Comparison of ENCODE assay signal across 10 mouse cellular contexts in the genomic region with DNA sequence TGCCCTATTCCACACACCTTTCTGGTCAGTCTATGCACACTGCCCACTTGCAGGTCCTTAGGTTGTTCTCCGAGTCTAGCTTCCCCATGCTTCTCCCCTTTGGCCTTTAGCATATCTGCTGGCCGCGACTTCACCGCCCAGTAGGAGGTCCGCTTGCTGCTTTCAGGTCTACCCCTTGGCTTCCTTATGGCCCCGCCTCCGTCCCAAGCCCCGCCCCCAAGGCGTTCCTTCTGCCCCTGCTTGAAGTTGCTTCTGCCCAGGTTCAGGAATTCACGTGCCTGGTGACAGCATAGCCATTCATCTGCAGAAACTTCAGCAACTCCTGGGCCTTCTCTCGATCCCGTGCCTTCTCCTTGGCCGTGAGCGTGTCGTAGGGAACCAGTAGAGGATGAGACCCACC. TPM values are rescaled to one million over a fixed set of nuclear protein-coding genes. Genes with fewer than 3 reads are reported as not detected.
A peak's percentile ranks its signal among the peaks of the same experiment; 100 is the strongest.
DNase-seq lines count a peak whose midpoint lies in the region; ATAC-seq and TF ChIP-seq lines count a peak whose summit lies in the region.
"Had no signal": no experiment of that assay in that cellular context is flagged by ENCODE, and none has a peak within 500 bp of the region (broad histone marks: within the 10 kb centered on the region; RNA-seq: fewer than 3 reads in every experiment).

No protein-coding gene starts in this region.

- 7% methylated on average over 15 of the region's 15 CpGs for WGBS in lung, embryonic 16.5 days

- no peaks in the 10 kb centered on the region; the same call in 1 of the 2 replicates for H3K4me1 ChIP-seq in lung, embryonic 16.5 days (replicated peaks; ENCODE audit: control insufficient read depth, insufficient read depth, low read length)

- DNase-seq in gastrocnemius, adult 2 months, result peak; percentile 62
- DNase-seq in gastrocnemius, postnatal 36 days, result no peak
- DNase-seq in ES-CJ7 (ENCODE audit: low read depth, low spot score), result peak; percentile 89
- peak; percentile 49 for DNase-seq in kidney, adult 11 months
- no peak for DNase-seq in cerebellum, adult 8-10 months
- DNase-seq in layer of hippocampus, adult 8-10 months (ENCODE audit: low spot score in 2 of 2), result no peak
- DNase-seq: cerebellum, adult 9-10 months had no signal

- TF ChIP-seq CTCF in gastrocnemius, adult 2 months (IDR thresholded peaks at IDR 0.05), result no peak

- no peak overlapping the region for H3K4me2 ChIP-seq in lung, embryonic 16.5 days (ENCODE audit: low read depth, low read length)
- H3K4me2 ChIP-seq: midbrain, embryonic 12.5 days had no signal

- ATAC-seq in lung, embryonic 16.5 days (ENCODE audit: low read depth), result peak; percentile 37; the same call in 1 of the 2 replicates
- ATAC-seq in erythroblast, adult 5-6 weeks (replicated peaks; ENCODE audit: low FRiP score, poor library complexity, severe bottlenecking), result no peak

- H3K36me3 ChIP-seq in lung, embryonic 16.5 days (ENCODE audit: control insufficient read depth, insufficient read depth, low read length), result no peaks in the 10 kb centered on the region
- H3K36me3 ChIP-seq: midbrain, embryonic 12.5 days had no signal

- H3K9ac ChIP-seq in lung, embryonic 16.5 days (ENCODE audit: low read length), result no peak overlapping the region
- H3K9ac ChIP-seq: midbrain, embryonic 12.5 days had no signal

- intact Hi-C loops in gastrocnemius, adult 2 months (cut with DNase I), result no loop called here
- intact Hi-C loops in gastrocnemius, postnatal 36 days (cut with DNase I), result no loop called here

- H3K27me3 ChIP-seq in lung, embryonic 16.5 days (ENCODE audit: control insufficient read depth, insufficient read depth, low read depth, low read length), result peaks cover 19% of the 10 kb centered on the region

- H3K27ac ChIP-seq in gastrocnemius, adult 2 months, result no peak overlapping the region
- no peak overlapping the region for H3K27ac ChIP-seq in lung, embryonic 16.5 days (ENCODE audit: low read length)
- H3K27ac ChIP-seq: midbrain, embryonic 12.5 days had no signal

- no peak overlapping the region for H3K4me3 ChIP-seq in gastrocnemius, adult 2 months
- no peak overlapping the region for H3K4me3 ChIP-seq in lung, embryonic 16.5 days (ENCODE audit: low read length)
- H3K4me3 ChIP-seq: midbrain, embryonic 12.5 days had no signal

- no peaks in the 10 kb centered on the region for H3K9me3 ChIP-seq in lung, embryonic 16.5 days (ENCODE audit: control insufficient read depth, low read length)
- H3K9me3 ChIP-seq: midbrain, embryonic 12.5 days had no signal

RNA-seq across cellular contexts. Expression of a gene that starts 57.2 kb away (rescaled TPM):
- total RNA-seq in gastrocnemius, adult 2 months (2021), result 1,000 to 10,000 TPM; 1,499 to 2,077 TPM
- total RNA-seq in gastrocnemius, postnatal 36 days (2021), result 1,000 to 10,000 TPM; 1,495 to 1,823 TPM
- 0.44 and 0.58 TPM in 2 replicates for polyA plus RNA-seq in lung, embryonic 16.5 days (2015; fragmentation: Nextera tagmentation; extraction: Ambion mirVana)
- total RNA-seq in layer of hippocampus, adult 8-10 months (2022), result 10 to 100 TPM; 12.6 to 18.1 (median 15.2) TPM
- total RNA-seq in erythroblast, adult 5-6 weeks (2015; ENCODE audit: low replicate concordance), result 0.21 TPM in 1 of 2 replicates, not detected in the other
- under 0.01 TPM in 1 of 2 replicates, not detected in the other for total RNA-seq in erythroblast, adult 5-6 weeks (2017; ENCODE audit: low replicate concordance)

Comparison
In these comparisons a context has a peak if more than half of its experiments do, and no peak if none do; other contexts are left out.
1. DNase-seq: peak in gastrocnemius, adult 2 months (single experiment), ES-CJ7 (single experiment) and kidney, adult 11 months (single experiment); none in gastrocnemius, postnatal 36 days (0 of 2), cerebellum, adult 8-10 months (single experiment) and layer of hippocampus, adult 8-10 months (0 of 2).
2. RNA of a gene that starts 57.2 kb away (total RNA-seq): 1,499 to 2,077 TPM in gastrocnemius, adult 2 months and 1,495 to 1,823 TPM in gastrocnemius, postnatal 36 days; 12.6 to 18.1 TPM in layer of hippocampus, adult 8-10 months and under 0.01 to 0.21 TPM in erythroblast, adult 5-6 weeks; every median in the first group is over 10 times any median in the second.